Mouse (Mus musculus) lung, postnatal 25 days (tissue): ENCODE data around the gene Ppp6r2.

ENCODE experiments used
- DNase-seq: peaks from one replicate; pipeline ENCODE4 v3.0.0; 2022; ENCODE audit warnings: low spot score

The Ppp6r2 gene

GRCm38 (mm10) chr15:89258997-89259396 lies 47.6 kb downstream of the Ppp6r2 start:
- no peak for DNase-seq

GRCm38 (mm10) chr15:89264485-89264884 lies 53.1 kb downstream of the Ppp6r2 start:
- no peak for DNase-seq

GRCm38 (mm10) chr15:89275497-89275896 lies 64.1 kb downstream of the Ppp6r2 start:
- DNase-seq: no peak

GRCm38 (mm10) chr15:89277366-89277765 lies 66.0 kb downstream of the Ppp6r2 start:
- no peak for DNase-seq

GRCm38 (mm10) chr15:89282546-89282945 lies 71.2 kb downstream of the Ppp6r2 start:
- no peak for DNase-seq

GRCm38 (mm10) chr15:89284094-89284493 lies 72.7 kb downstream of the Ppp6r2 start:
- no peak for DNase-seq

GRCm38 (mm10) chr15:89285004-89285403 lies 73.7 kb downstream of the Ppp6r2 start:
- DNase-seq: no peak

- DNase-seq: no peak
Measured at GRCm38 (mm10) chr15:89285478-89285877, 74.1 kb downstream of the Ppp6r2 start.

- DNase-seq: no peak
Measured at GRCm38 (mm10) chr15:89286114-89286513, 74.8 kb downstream of the Ppp6r2 start.

GRCm38 (mm10) chr15:89286582-89286981 lies 75.2 kb downstream of the Ppp6r2 start:
- no peak for DNase-seq

- no peak for DNase-seq
Measured at GRCm38 (mm10) chr15:89288227-89288767, 76.9 kb downstream of the Ppp6r2 start.

GRCm38 (mm10) chr15:89289455-89289854 lies 78.1 kb downstream of the Ppp6r2 start:
- no peak for DNase-seq

- DNase-seq: no peak
Measured at GRCm38 (mm10) chr15:89291521-89291920, 80.2 kb downstream of the Ppp6r2 start.

- DNase-seq: no peak
Measured at GRCm38 (mm10) chr15:89292795-89293194, 81.4 kb downstream of the Ppp6r2 start.

GRCm38 (mm10) chr15:89293778-89294177 lies 82.4 kb downstream of the Ppp6r2 start:
- DNase-seq: no peak

GRCm38 (mm10) chr15:89295580-89296165 lies 84.3 kb downstream of the Ppp6r2 start:
- DNase-seq: no peak

GRCm38 (mm10) chr15:89296465-89296864 lies 85.1 kb downstream of the Ppp6r2 start:
- DNase-seq: peak; percentile 49

GRCm38 (mm10) chr15:89297695-89298094 lies 86.3 kb downstream of the Ppp6r2 start:
- DNase-seq: no peak

GRCm38 (mm10) chr15:89300180-89300579 lies 88.8 kb downstream of the Ppp6r2 start:
- no peak for DNase-seq

- no peak for DNase-seq
Measured at GRCm38 (mm10) chr15:89300600-89300999, 89.2 kb downstream of the Ppp6r2 start.

GRCm38 (mm10) chr15:89305966-89306365 lies 94.6 kb downstream of the Ppp6r2 start:
- no peak for DNase-seq

- no peak for DNase-seq
Measured at GRCm38 (mm10) chr15:89307461-89307860, 96.1 kb downstream of the Ppp6r2 start.

- DNase-seq: no peak
Measured at GRCm38 (mm10) chr15:89308406-89309139, 97.2 kb downstream of the Ppp6r2 start.
